Mouse (Mus musculus) ES-E14 (cell line): ENCODE measurements around the gene Gsta4. TPM values are rescaled to one million over a fixed set of nuclear protein-coding genes. Genes with fewer than 3 reads are reported as not detected.
"Not testable (repeated sequence)": the region's sequence is repeated elsewhere in the genome, so short reads cannot be mapped to it uniquely, and the experiment has no call there.

Experiments
- DNase-seq: peaks from one replicate; pipeline ENCODE4 v3.0.0-alpha.2; 2013; ENCODE audit warnings: low read depth, low spot score
- H3K27ac ChIP-seq: 2 replicates; pipeline ENCODE4 v1.5.1; 2012; ENCODE audit warnings: low read depth, mild to moderate bottlenecking, low read length, moderate library complexity, mixed read lengths; ENCODE audit not compliant: poor library complexity, insufficient read depth, severe bottlenecking
- H3K36me3 ChIP-seq: 2 replicates; pipeline ENCODE4 v1.6.1; 2012; ENCODE audit warnings: mild to moderate bottlenecking, low read length, moderate library complexity, mixed read lengths; ENCODE audit not compliant: control insufficient read depth, poor library complexity, insufficient read depth, severe bottlenecking
- H3K4me1 ChIP-seq, 2 experiments: fragments of 150-350 bp in 1 of 2; sonication (generic) in 1 of 2; 2 replicates each; pipeline ENCODE4 v1.6.1; 2012; ENCODE audit warnings: low read length in 2 of 2, mild to moderate bottlenecking in 1 of 2, mixed read lengths in 1 of 2; ENCODE audit not compliant: control insufficient read depth in 2 of 2, insufficient read depth in 2 of 2, poor library complexity in 1 of 2
- H3K4me3 ChIP-seq, 2 experiments: fragments of 150-350 bp in 1 of 2; sonication (generic) in 1 of 2; 2 replicates each; pipeline ENCODE4 v1.5.1; 2012; ENCODE audit warnings: low read length in 2 of 2, low read depth in 1 of 2, mild to moderate bottlenecking in 1 of 2, mixed read lengths in 1 of 2; ENCODE audit not compliant: insufficient read depth in 1 of 2, poor library complexity in 1 of 2, severe bottlenecking in 1 of 2
- H3K9ac ChIP-seq: 2 replicates; pipeline ENCODE4 v1.6.1; 2012; ENCODE audit warnings: low read depth, mild to moderate bottlenecking, low read length, mixed read lengths; ENCODE audit not compliant: poor library complexity, insufficient read depth, severe bottlenecking
- H3K9me3 ChIP-seq: fragments of 150-350 bp; sonication (generic); 2 replicates; pipeline ENCODE4 v1.6.1; 2012; ENCODE audit warnings: low read depth, mild to moderate bottlenecking, low read length; ENCODE audit not compliant: control insufficient read depth, insufficient read depth
- CHD2 ChIP-seq: IDR thresholded peaks from 2 replicates; pipeline ENCODE4 v1.6.1; 2014; ENCODE audit warnings: mild to moderate bottlenecking, low read depth, low read length, inconsistent platforms
- HCFC1 ChIP-seq: IDR thresholded peaks from 2 replicates; pipeline ENCODE4 v1.6.1; 2012; ENCODE audit warnings: low read length, inconsistent platforms, borderline replicate concordance; ENCODE audit not compliant: insufficient read depth
- MAFK ChIP-seq: IDR thresholded peaks from 2 replicates; pipeline ENCODE4 v1.6.1; 2014; ENCODE audit warnings: mild to moderate bottlenecking, low read depth, low read length, inconsistent platforms; ENCODE audit not compliant: insufficient read depth
- ZC3H11A ChIP-seq: IDR thresholded peaks from 2 replicates; pipeline ENCODE4 v1.6.1; 2012; ENCODE audit warnings: low read depth, mild to moderate bottlenecking, inconsistent platforms, low read length, borderline replicate concordance
- ZNF384 ChIP-seq: IDR thresholded peaks from 2 replicates; pipeline ENCODE4 v1.6.1; 2012; ENCODE audit warnings: low read depth, low read length, inconsistent platforms
- in situ Hi-C, 2 experiments: fragments of 600-800 bp; cut with MboI; formaldehyde crosslinking; loops; one replicate each; pipeline ENCODE4 v1.15.1; 2025; ENCODE audit warnings: low sequenced_read_pairs in 2 of 2, inconsistent platforms in 1 of 2; ENCODE audit not compliant: unreplicated experiment in 2 of 2
- total RNA-seq: library from RNA; depleted of rRNA; stranded (reverse); fragments of 300-350 nt; gene quantifications from 2 replicates; pipeline ENCODE4 v1.2.3, GENCODE M21; 2012

The Gsta4 gene
- total RNA-seq, 1 experiment = 309 TPM

- H3K9ac ChIP-seq = no peak overlapping the region
- no peaks in the 10 kb centered on the region for H3K4me1 ChIP-seq
- TF ChIP-seq HCFC1 (no peak), ZC3H11A (no peak), MAFK (no peak), ZNF384 (no peak), CHD2 (no peak)
- no peak overlapping the region for H3K27ac ChIP-seq
- H3K4me3 ChIP-seq = no peak overlapping the region
- no peaks in the 10 kb centered on the region; the same call in 1 of the 2 replicates for H3K36me3 ChIP-seq
- no peak for DNase-seq
- in situ Hi-C loops = no loop called here
- no peaks in the 10 kb centered on the region for H3K9me3 ChIP-seq
Observed at GRCm38 (mm10) chr9:78146627-78147026, 35.9 kb upstream of the Gsta4 start.

- no peaks in the 10 kb centered on the region for H3K36me3 ChIP-seq
- in situ Hi-C loops = no loop called here
Observed at GRCm38 (mm10) chr9:78148149-78148548, 34.4 kb upstream of the Gsta4 start.

GRCm38 (mm10) chr9:78149770-78150169 lies 32.8 kb upstream of the Gsta4 start:
- H3K9me3 ChIP-seq, DNase-seq, H3K27ac ChIP-seq, H3K4me3 ChIP-seq, in situ Hi-C loops, H3K9ac ChIP-seq, H3K4me1 ChIP-seq, H3K36me3 ChIP-seq: not testable (repeated sequence)

More at GRCm38 (mm10) chr9:78148149-78148548, 34.4 kb upstream of the Gsta4 start:
- Histone ChIP-seq H3K4me3 (no peak overlapping the region), H3K4me1 (no peaks in the 10 kb centered on the region), H3K9ac (no peak overlapping the region), H3K27ac (no peak overlapping the region), H3K9me3 (no peaks in the 10 kb centered on the region)
- no peak for DNase-seq
- no peak for TF ChIP-seq MAFK
- TF ChIP-seq HCFC1 = no peak
- TF ChIP-seq ZNF384 = no peak
- no peak for TF ChIP-seq CHD2
- no peak for TF ChIP-seq ZC3H11A

- DNase-seq = no peak
- H3K4me1 ChIP-seq = peaks cover 0 to 3% of the 10 kb centered on the region in 2 experiments; a peak in 1 of 4 replicates
- H3K4me3 ChIP-seq = no peak overlapping the region
- no peak overlapping the region for H3K27ac ChIP-seq
- in situ Hi-C loops = no loop called here
- H3K36me3 ChIP-seq = peaks cover 5% of the 10 kb centered on the region; the same call in 1 of the 2 replicates
- TF ChIP-seq ZNF384 (no peak), HCFC1 (no peak), ZC3H11A (no peak), CHD2 (no peak), MAFK (no peak)
- H3K9me3 ChIP-seq = no peaks in the 10 kb centered on the region
- H3K9ac ChIP-seq = no peak overlapping the region
Observed at GRCm38 (mm10) chr9:78154211-78154977, 28.2 kb upstream of the Gsta4 start.

GRCm38 (mm10) chr9:78157221-78157620 lies 25.4 kb upstream of the Gsta4 start:
- DNase-seq = no peak
- Histone ChIP-seq H3K4me1 (peaks cover 0 to 3% of the 10 kb centered on the region in 2 experiments; a peak in 1 of 4 replicates), H3K27ac (no peak overlapping the region), H3K36me3 (peaks cover 15% of the 10 kb centered on the region; the same call in 1 of the 2 replicates), H3K9me3 (no peaks in the 10 kb centered on the region), H3K4me3 (no peak overlapping the region), H3K9ac (no peak overlapping the region)
- in situ Hi-C loops = no loop called here
- TF ChIP-seq HCFC1 (no peak), ZC3H11A (no peak), MAFK (no peak), CHD2 (no peak), ZNF384 (no peak)
